Mouse (Mus musculus) lung, postnatal 0 days (tissue): ENCODE measurements around the gene Shc1. TPM values are rescaled to one million over a fixed set of nuclear protein-coding genes. Genes with fewer than 3 reads are reported as not detected.

Experiments used
- ATAC-seq: fragments of 200-750 bp; cut with Nextera tagmentation; 2 replicates; pipeline ENCODE4 v1.8.0; 2017; ENCODE audit warnings: moderate library complexity
- DNase-seq: peaks from one replicate; pipeline ENCODE4 v3.0.0-alpha.2; 2016; ENCODE audit warnings: low spot score
- H3K27ac ChIP-seq: fragments of 300-500 bp; sonication (generic); 2 replicates; pipeline ENCODE4 v1.5.1; 2014; ENCODE audit warnings: antibody characterized with exemption, mild to moderate bottlenecking, low read length, mixed read lengths
- H3K27me3 ChIP-seq: fragments of 300-500 bp; sonication (generic); replicated peaks from 2 replicates; pipeline ENCODE4 v1.6.1; 2014; ENCODE audit warnings: low read length, mixed read lengths; ENCODE audit not compliant: insufficient read depth
- H3K36me3 ChIP-seq: fragments of 300-500 bp; sonication (generic); 2 replicates; pipeline ENCODE4 v1.6.1; 2014; ENCODE audit warnings: low read length, mixed read lengths; ENCODE audit not compliant: insufficient read depth
- H3K4me1 ChIP-seq: fragments of 300-500 bp; sonication (generic); 2 replicates; pipeline ENCODE4 v1.6.1; 2014; ENCODE audit warnings: antibody characterized with exemption, low read depth, low read length, mixed read lengths; ENCODE audit not compliant: insufficient read depth
- H3K4me2 ChIP-seq: fragments of 300-500 bp; sonication (generic); replicated peaks from 2 replicates; pipeline ENCODE4 v1.6.1; 2014; ENCODE audit warnings: low read depth, mild to moderate bottlenecking, low read length, moderate library complexity, mixed read lengths
- H3K4me3 ChIP-seq: fragments of 300-500 bp; sonication (generic); 2 replicates; pipeline ENCODE4 v1.5.1; 2014; ENCODE audit warnings: low read depth, low read length
- H3K9ac ChIP-seq: fragments of 300-500 bp; sonication (generic); replicated peaks from 2 replicates; pipeline ENCODE4 v1.6.1; 2014; ENCODE audit warnings: low read depth, mild to moderate bottlenecking
- H3K9me3 ChIP-seq: fragments of 300-500 bp; sonication (generic); 2 replicates; pipeline ENCODE4 v1.6.1; 2016; ENCODE audit warnings: low read length, mixed read lengths
- CTCF ChIP-seq: IDR thresholded peaks from 2 replicates; pipeline ENCODE4 v1.5.1; 2016; ENCODE audit warnings: antibody characterized with exemption, mild to moderate bottlenecking
- EP300 ChIP-seq: IDR thresholded peaks from 2 replicates; pipeline ENCODE4 v1.6.1; 2016; ENCODE audit warnings: antibody characterized with exemption, mild to moderate bottlenecking, control low read depth
- WGBS: fragments of 180-500 bp; shearing (Covaris S2); extraction: QIAGEN DNeasy Blood & Tissue Kit; methylation state at CpG from one replicate; pipeline ENCODE4 v1.1.7; 2014; 5-methylcytosine and 5-hydroxymethylcytosine counted together
- polyA plus RNA-seq: library from polyadenylated mRNA; unstranded; fragments of >200 nt; fragmentation: Nextera tagmentation; extraction: Ambion mirVana; gene quantifications from 2 replicates; pipeline ENCODE4 v1.2.1, GENCODE M21; 2015

Gene Shc1
- polyA plus RNA-seq, 1 experiment from 2014 or later: 55.7 TPM

DNA sequence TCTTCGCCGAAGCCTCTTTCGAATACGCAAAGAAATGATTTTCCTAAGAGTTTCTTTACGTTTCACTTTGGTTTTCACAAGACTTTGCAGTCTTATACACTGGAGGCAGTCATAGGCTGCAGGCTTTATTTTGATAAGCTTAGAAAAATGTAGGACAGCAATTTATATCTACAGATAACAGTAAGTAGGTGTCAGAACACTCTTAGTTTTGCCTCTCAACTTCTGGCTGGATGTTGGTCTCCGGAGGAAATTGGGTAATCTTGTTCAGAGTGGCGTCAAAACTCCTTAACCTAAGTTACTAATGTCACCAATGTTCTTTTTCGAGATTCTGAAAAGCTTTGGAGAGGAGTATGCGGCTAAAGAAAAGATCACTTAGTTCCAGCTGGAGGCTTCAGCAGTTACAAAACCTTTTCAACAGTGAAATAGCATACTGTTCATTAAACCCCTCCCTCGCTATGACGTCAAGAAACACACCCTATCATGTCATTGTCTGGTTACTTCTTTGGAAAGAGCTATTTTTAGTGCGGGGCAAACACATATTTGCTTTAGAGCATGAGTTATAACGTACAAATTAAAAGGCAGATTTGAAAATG lies 40.2 kb downstream of the Shc1 start:
- H3K9ac ChIP-seq: no peak overlapping the region
- DNase-seq: peak; percentile 96

DNA sequence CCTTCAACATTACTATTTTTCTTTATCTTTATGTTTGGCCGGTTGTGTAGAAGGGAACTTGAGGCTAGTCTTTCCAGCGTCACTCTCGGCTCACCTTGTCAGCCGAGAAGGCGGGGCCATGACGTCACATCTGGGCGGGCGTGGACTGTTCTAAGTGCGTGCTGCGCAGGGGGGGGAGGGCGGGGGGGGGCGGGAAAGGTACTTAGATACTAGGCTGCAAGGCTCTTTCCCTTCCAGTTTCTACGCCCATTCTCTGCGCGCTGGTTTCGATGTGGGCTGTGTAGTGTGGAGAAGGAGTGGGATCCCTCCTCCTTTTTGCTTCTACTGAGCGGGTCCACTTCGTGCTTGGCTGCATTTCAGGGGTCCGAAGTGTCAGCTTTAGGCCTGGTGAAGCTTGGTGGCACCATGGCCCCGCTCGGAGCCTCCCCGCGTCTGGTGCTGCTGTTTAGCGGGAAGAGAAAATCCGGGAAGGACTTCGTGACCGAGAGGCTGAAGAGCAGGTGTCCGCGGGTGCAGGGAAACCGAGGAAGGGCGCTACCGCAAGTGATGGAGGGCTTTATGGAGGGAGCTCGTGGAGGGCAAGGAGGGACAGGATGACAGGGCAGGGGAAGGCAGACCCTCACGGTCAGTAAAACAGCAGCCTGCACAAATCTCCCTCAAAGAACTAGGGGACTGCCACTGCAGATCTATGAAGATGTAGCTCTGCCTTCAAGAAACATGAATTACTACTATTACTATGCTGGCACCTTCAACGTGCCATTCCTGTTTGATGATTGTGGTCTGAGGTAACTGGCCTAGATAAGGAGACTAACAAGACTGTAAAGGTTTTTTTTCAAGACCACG lies 40.9 kb downstream of the Shc1 start:
- H3K27me3 ChIP-seq: no peaks in the 10 kb centered on the region
- peak overlapping the region; percentile 90 for H3K27ac ChIP-seq
- ATAC-seq (peak; percentile 85), DNase-seq (peak; percentile 92)
- peak overlapping the region; percentile 71 for H3K4me2 ChIP-seq
- WGBS: under 1% methylated on average over 33 of the region's 36 CpGs
- TF ChIP-seq EP300: no peak
- H3K36me3 ChIP-seq: no peaks in the 10 kb centered on the region
- peak overlapping the region; percentile 52 for H3K4me3 ChIP-seq
- no peaks in the 10 kb centered on the region for H3K9me3 ChIP-seq
- H3K4me1 ChIP-seq: peaks cover 2% of the 10 kb centered on the region; the same call in 1 of the 2 replicates
- H3K9ac ChIP-seq: peak overlapping the region; percentile 62

More for the DNA sequence above, 40.2 kb downstream of the Shc1 start:
- H3K36me3 ChIP-seq: no peaks in the 10 kb centered on the region
- H3K4me1 ChIP-seq: peaks cover 2% of the 10 kb centered on the region; the same call in 1 of the 2 replicates
- no peaks in the 10 kb centered on the region for H3K9me3 ChIP-seq
- no peaks in the 10 kb centered on the region for H3K27me3 ChIP-seq
- TF ChIP-seq EP300: peak; percentile 99
- TF ChIP-seq CTCF: no peak
- peak overlapping the region; percentile 52 for H3K4me3 ChIP-seq
- WGBS: 19% methylated on average over 13 of the region's 13 CpGs
- H3K4me2 ChIP-seq: peak overlapping the region; percentile 71
- peak; percentile 86 for ATAC-seq
- peak overlapping the region; percentile 90 for H3K27ac ChIP-seq

DNA sequence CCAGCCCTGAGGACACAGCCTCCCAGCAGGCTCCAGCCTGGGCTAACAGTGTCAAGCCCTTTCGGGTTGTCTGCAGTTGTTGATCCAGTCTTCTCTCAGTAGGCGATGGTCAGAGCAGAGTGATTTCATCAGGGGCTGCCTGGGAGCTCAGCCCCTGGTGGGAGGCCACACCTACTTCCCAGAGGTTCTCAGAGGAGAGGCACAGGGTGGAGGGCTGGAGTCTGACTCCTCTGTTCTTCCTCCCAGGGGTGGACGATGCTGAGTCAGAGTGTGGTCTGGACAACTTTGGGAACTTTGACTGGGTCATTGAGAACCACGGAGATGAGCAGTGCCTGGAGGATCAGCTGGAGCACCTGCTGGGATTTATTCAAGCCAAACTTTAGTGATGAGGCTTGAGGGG lies 50.0 kb downstream of the Shc1 start:
- no peak for DNase-seq
- WGBS: 56% methylated on average over 4 of the region's 4 CpGs
- Histone ChIP-seq H3K36me3 (peaks cover 13% of the 10 kb centered on the region; the same call in 1 of the 2 replicates), H3K27me3 (no peaks in the 10 kb centered on the region), H3K27ac (no peak overlapping the region), H3K4me1 (no peaks in the 10 kb centered on the region), H3K4me3 (no peak overlapping the region), H3K9ac (no peak overlapping the region), H3K9me3 (no peaks in the 10 kb centered on the region), H3K4me2 (no peak overlapping the region)
- TF ChIP-seq CTCF: no peak
- no peak for TF ChIP-seq EP300
- ATAC-seq: no peak

DNA sequence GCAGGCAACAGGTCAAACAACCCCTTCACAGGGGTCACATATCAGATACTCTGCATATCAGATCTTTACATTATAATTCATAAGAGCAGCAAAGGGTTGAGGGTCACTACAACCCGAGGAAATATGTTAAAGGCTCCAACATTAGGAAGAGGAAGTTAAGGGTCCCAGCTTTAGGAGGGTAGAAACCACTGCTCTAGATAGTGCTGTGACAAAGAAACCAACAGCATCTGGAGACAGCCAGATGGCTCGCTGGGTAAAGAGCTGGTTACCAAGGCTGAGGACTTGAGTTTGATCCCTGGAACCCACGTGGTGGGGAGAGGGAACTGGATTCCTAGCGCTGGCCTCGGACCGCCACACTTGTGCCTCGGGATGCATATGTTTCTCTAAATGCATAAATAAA lies 54.0 kb downstream of the Shc1 start:
- H3K4me2 ChIP-seq: no peak overlapping the region
- no peak overlapping the region for H3K9ac ChIP-seq
- H3K27ac ChIP-seq: no peak overlapping the region
- 74% methylated on average over 7 of the region's 7 CpGs for WGBS
- DNase-seq (no peak), ATAC-seq (no peak)
- TF ChIP-seq CTCF (no peak), EP300 (no peak)
- no peaks in the 10 kb centered on the region for H3K4me1 ChIP-seq
- H3K36me3 ChIP-seq: peaks cover 13% of the 10 kb centered on the region; the same call in 1 of the 2 replicates
- no peaks in the 10 kb centered on the region for H3K27me3 ChIP-seq
- no peaks in the 10 kb centered on the region for H3K9me3 ChIP-seq
- no peak overlapping the region for H3K4me3 ChIP-seq

DNA sequence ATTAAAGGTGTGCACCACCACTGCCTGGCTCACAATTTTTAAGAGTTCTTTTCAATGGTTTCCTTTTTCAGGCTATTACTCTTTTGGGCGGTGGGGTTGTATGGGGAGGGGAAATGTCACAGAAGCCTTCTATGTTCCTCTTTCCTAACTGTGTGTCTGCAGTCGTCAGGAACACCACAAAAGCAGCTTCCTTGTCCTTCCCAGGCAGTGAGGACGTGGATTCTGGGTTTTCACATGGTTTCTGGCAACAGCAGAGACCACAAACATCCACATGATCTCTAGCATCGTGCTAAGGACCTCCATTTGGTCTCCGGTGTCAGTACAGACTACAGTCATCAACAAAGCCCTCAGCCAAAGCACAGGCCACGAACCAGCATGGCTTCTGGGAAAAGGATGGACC lies 55.6 kb downstream of the Shc1 start:
- no peaks in the 10 kb centered on the region for H3K9me3 ChIP-seq
- 0 out of 2 replicates have a peak, but pooled peaks cover 5% of the 10 kb centered on the region for H3K36me3 ChIP-seq

DNA sequence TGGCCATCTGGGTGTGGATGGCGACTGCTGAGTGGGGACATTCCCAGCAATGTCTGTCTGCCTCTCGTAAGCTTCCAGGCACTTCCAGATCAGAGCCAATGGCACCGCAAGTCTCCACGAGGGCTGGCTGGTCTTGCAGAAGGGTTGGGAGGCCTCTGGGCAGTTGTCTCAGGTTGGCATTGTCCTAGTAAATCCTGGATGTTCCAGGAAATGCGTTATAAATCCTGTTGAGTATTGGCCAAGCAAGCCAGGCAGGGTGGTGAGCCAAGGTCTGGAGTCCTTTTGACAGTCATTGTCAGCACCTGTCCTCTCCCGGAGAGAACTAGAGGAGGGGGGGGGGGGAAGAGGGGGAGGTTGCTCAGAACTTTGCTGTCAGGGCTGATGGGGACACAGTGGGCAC lies 60.8 kb downstream of the Shc1 start:
- Histone ChIP-seq H3K27me3 (no peaks in the 10 kb centered on the region), H3K9me3 (no peaks in the 10 kb centered on the region), H3K27ac (no peak overlapping the region), H3K9ac (no peak overlapping the region), H3K36me3 (no peaks in the 10 kb centered on the region), H3K4me1 (no peaks in the 10 kb centered on the region), H3K4me2 (no peak overlapping the region), H3K4me3 (no peak overlapping the region)
- no peak for DNase-seq
- 58% methylated on average over 6 of the region's 6 CpGs for WGBS
- TF ChIP-seq CTCF: no peak
- no peak for TF ChIP-seq EP300
- no peak for ATAC-seq

More for the DNA sequence above, 55.6 kb downstream of the Shc1 start:
- no peak for ATAC-seq
- Histone ChIP-seq H3K27ac (no peak overlapping the region), H3K9ac (no peak overlapping the region), H3K27me3 (no peaks in the 10 kb centered on the region), H3K4me1 (no peaks in the 10 kb centered on the region), H3K4me2 (no peak overlapping the region), H3K4me3 (no peak overlapping the region)
- WGBS: 66% methylated on average over 6 of the region's 6 CpGs
- TF ChIP-seq EP300 (peak; percentile 27; the same call in 1 of the 2 replicates), CTCF (no peak)
- DNase-seq: no peak

Other genes starting within 250 kb of the Shc1 start
- gene Scamp3, start 241.0 kb upstream of the Shc1 start, polyA plus RNA-seq: 89.6 and 94.2 TPM in 2 replicates
- gene Fam189b, start 235.3 kb upstream of the Shc1 start, polyA plus RNA-seq: 6.6 and 8.4 TPM in 2 replicates
- gene Gba, start 215.5 kb upstream of the Shc1 start, polyA plus RNA-seq: 44.4 and 46.5 TPM in 2 replicates
- gene Thbs3, start 203.3 kb upstream of the Shc1 start, polyA plus RNA-seq: 77.3 and 77.7 TPM in 2 replicates
- gene Mtx1, start 191.4 kb upstream of the Shc1 start, polyA plus RNA-seq: 99.3 and 116 TPM in 2 replicates
- 300 and 307 TPM in 2 replicates for gene Muc1, start 189.4 kb upstream of the Shc1 start, polyA plus RNA-seq
- 282 and 309 TPM in 2 replicates for gene Krtcap2, start 172.5 kb upstream of the Shc1 start, polyA plus RNA-seq
- 1.8 and 2.1 TPM in 2 replicates for gene Trim46, start 172.1 kb upstream of the Shc1 start, polyA plus RNA-seq
- 125 and 136 TPM in 2 replicates for gene Dpm3, start 159.1 kb upstream of the Shc1 start, polyA plus RNA-seq
- 95.7 and 96.4 TPM in 2 replicates for gene Slc50a1, start 147.9 kb upstream of the Shc1 start, polyA plus RNA-seq
- gene Efna1, start 137.3 kb upstream of the Shc1 start, polyA plus RNA-seq: 174 and 188 TPM in 2 replicates
- 4.4 and 6.7 TPM in 2 replicates for gene Efna3, start 95.5 kb upstream of the Shc1 start, polyA plus RNA-seq
- 9.7 and 10.3 TPM in 2 replicates for gene Efna4, start 80.4 kb upstream of the Shc1 start, polyA plus RNA-seq
- 133 and 177 TPM in 2 replicates for gene Adam15, start 68.4 kb upstream of the Shc1 start, polyA plus RNA-seq
- gene Dcst2, start 56.5 kb upstream of the Shc1 start, polyA plus RNA-seq: 0.16 and 0.25 TPM in 2 replicates
- 0.11 and 0.38 TPM in 2 replicates for gene Dcst1, start 53.2 kb upstream of the Shc1 start, polyA plus RNA-seq
- gene Zbtb7b, start 23.7 kb upstream of the Shc1 start, polyA plus RNA-seq: 6.4 and 7.3 TPM in 2 replicates
- not detected in 2 replicates for gene Lenep, start 15.7 kb upstream of the Shc1 start, polyA plus RNA-seq
- 17.9 and 18.2 TPM in 2 replicates for gene Flad1, start 6.6 kb upstream of the Shc1 start, polyA plus RNA-seq
- 75.5 and 83.0 TPM in 2 replicates for gene Cks1b, start 60 bp upstream of the Shc1 start, polyA plus RNA-seq
- gene Pygo2, start 11.8 kb downstream of the Shc1 start, polyA plus RNA-seq: 19.4 and 20.7 TPM in 2 replicates
- 55.9 and 63.0 TPM in 2 replicates for gene Pbxip1, start 18.3 kb downstream of the Shc1 start, polyA plus RNA-seq
- gene Pmvk, start 36.1 kb downstream of the Shc1 start, polyA plus RNA-seq: 53.5 and 96.6 TPM in 2 replicates
- 1.00 and 1.0 TPM in 2 replicates for gene Kcnn3, start 101.7 kb downstream of the Shc1 start, polyA plus RNA-seq